Mouse (Mus musculus) liver, postnatal 0 days (tissue): ENCODE results near the gene Syt3.

Source experiments
- CTCF ChIP-seq: sonication (generic); IDR thresholded peaks from 2 replicates; pipeline ENCODE4 v1.5.1; 2016; ENCODE audit warnings: antibody characterized with exemption, low read depth
- EP300 ChIP-seq: IDR thresholded peaks from 2 replicates; pipeline ENCODE4 v1.6.1; 2016; ENCODE audit warnings: antibody characterized with exemption, low read depth, mild to moderate bottlenecking

- TF ChIP-seq EP300 (no peak), CTCF (no peak)
These were observed 9.8 kb upstream of the Syt3 start for GRCm38 (mm10) chr7:44373889-44374652.
